Mouse (Mus musculus): ENCODE data around the gene Phpt1.
A peak's percentile ranks its signal among the peaks of the same experiment; 100 is the strongest.

The Phpt1 gene

DNA sequence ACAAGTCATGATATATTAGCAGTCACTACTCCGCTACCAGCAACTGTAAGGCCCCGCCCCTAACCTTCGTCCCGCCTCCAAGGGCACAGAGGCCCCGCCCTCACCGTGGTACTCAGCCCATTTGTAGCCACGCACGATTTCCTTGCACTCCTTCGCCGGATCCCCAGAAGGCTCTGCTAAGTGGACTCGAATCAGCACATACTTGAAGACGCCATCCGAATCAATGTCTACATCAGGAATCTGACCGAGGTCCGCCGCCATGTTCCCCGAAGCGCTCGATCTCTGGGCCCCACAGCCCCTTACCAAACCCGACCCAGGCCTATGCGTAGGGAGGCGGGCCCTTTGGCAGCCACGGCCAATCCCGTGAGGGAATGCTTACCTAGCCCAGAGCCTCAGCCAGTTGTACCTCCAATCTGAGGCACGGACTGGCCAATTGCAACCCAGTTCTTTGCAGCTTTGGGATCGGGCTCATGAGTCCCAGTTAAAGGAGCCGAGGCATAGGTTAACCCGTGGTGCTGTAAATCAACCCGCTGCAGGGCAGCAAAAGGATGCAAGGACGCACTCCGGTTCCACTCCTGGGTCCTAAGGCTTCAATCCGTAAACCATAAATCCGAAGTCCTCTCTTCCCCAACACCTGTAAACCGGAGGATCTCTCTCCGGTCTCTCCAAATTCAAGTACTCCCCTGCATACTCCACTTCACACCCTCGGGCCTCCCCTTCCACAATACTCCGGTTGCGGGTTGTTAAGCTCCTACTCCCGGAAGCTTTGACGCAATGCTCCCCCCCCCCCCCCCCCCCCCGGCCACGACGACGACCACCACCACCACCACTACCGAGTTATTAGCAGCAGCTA is at the start of gene Phpt1, which contains the start of gene Mamdc4:
Gene Phpt1 (minus strand): TSS at position 646 of the 853 bp plus-strand sequence.
Gene Mamdc4 (minus strand): TSS at position 267 of the 853 bp plus-strand sequence.
- peak; percentile 99 for DNase-seq (ENCODE audit: low spot score)

GRCm38 (mm10) chr2:25621229-25622200 is 46.5 kb upstream of the Phpt1 start, which contains the start of gene Tmem141:
Gene Tmem141, minus strand, starts transcription at chr2:25622005.
- DNase-seq (ENCODE audit: low spot score), result peak; percentile 88

- DNase-seq (ENCODE audit: low spot score), result no peak
Observed at GRCm38 (mm10) chr2:25620852-25621228, 45.8 kb upstream of the Phpt1 start.

GRCm38 (mm10) chr2:25620386-25620785 is 45.4 kb upstream of the Phpt1 start:
- no peak for DNase-seq (ENCODE audit: low spot score)

DNA sequence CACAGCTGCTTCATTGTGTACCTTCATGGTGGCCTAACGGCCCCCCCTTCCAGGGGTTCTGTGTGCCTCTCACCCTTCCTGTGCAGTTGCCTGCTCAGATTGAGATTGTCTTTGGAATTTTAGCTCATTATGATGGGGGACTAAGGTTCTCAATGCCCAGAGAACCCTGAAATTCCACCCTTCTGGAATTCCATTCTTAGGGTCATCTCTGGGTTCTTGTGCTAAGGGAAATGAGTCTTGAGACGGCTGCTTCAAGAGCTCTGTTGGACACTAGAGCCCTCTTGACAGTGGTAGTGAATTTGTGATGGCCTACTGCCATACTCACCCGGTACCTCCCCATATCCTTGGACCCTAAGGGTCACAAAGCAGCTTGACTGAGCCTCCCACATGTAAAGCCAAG is 42.6 kb upstream of the Phpt1 start, which contains the start of gene Ccdc183:
Gene Ccdc183 (minus strand): TSS at position 101 of the 400 bp plus-strand sequence.
- DNase-seq (ENCODE audit: low spot score), result no peak

GRCm38 (mm10) chr2:25616398-25616797 is 41.4 kb upstream of the Phpt1 start:
- no peak for DNase-seq (ENCODE audit: low spot score)

DNA sequence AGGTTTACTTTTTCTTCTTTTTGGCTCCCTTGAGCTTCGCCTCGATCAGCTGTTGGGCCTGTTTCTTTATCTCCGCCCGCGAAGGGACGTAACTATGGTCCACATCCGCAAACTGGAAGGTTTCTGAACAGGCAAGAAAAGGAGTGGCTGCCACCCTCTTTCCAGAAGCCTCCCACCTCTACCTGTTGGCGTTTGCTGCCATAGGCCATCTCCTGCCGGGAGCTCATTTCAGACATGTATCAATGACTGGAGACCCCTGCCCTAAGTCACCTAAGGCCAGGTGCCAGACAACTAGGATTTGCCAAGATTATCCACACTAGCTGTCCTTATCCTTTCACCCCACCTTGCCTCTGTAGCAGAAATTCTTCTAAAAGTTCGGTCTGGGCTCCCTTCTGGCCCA is 33.6 kb upstream of the Phpt1 start:
- DNase-seq (ENCODE audit: low spot score), result no peak

DNA sequence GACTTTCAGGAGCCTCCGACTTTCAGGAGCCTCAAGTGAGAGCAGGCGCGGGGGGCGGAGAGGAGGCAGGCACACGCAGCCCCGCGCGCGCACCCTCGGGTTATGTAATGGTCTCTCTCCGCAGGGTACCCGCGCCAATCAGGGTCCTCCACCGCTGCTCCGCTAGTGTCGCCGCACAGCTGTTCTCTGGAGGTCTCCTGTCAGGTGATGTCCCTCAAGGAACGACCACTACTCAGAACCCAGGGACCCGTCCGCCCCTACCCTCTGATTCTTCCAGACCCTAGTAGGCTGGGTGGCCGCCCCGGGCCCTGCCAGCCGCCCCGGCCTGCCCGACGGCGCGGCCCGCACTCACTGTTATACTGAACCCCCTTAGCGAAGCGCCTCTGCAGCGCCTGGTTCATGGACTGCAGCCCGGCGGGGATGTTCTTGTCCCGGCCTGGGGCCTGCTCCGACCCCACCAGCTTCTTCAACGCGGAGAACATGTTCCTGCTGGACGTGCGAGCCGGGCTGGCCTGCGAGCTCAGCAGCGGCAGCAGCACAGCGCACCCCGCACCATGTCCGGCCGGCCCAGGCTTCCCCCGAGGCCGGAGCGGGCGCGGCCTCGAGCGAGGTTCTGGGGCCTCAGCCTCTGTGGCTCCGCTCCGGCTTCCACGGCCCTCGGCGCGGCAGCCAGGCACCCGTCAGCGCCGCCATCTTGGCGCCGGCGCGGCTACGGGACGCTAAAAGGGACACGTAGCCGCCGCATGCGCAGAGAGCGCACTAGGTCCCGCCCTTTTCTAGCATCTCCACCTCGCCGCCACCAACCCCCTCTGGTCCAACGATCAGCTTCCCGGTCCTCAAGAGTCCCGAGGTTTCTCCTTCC is 33.0 kb upstream of the Phpt1 start, which contains the start of gene Rabl6:
Gene Rabl6 (minus strand): TSS at position 761 of the 862 bp plus-strand sequence.
- DNase-seq (ENCODE audit: low spot score), result peak; percentile 96

DNA sequence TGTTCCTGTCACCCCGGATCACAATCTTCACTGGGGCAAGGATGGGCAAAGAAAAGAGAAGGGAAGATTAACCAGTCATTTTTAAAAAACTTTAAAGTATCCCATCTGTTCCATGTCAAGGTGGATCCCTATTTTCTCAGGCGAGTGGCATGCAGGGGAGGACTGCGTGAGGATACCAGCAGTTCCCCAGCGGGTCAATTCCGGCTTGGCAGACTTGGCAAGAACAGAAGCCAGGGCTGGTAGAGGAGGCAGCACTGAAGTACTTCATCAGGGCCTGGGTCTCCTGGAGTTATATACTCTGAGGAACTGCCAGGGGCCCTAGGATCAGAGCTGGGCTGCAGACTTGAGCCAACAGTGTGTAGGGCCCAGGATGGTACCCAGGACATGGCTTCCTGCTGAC is 27.5 kb upstream of the Phpt1 start:
- no peak for DNase-seq (ENCODE audit: low spot score)

DNA sequence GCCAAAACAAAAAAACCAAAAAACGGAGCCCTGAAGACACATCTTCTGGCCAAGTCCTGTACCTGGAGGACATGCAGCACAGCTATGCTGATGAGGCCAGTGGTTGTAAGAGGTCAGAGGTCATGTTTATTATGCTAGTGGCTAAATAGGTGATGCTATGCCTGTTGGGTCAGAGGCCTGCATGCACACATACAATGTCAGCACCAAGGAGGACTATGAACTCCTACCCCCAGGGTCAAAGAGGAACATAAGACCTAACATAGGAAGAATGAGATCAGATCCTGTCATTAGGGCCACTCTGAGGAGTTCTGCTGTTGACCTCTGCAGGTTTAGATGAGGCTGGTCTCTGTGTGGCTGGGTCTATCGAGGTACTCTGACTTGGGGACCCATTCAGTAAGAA is 25.0 kb upstream of the Phpt1 start:
- no peak for DNase-seq (ENCODE audit: low spot score)

GRCm38 (mm10) chr2:25598749-25599148 is 23.7 kb upstream of the Phpt1 start:
- DNase-seq (ENCODE audit: low spot score), result no peak

GRCm38 (mm10) chr2:25596765-25597510 is 21.9 kb upstream of the Phpt1 start:
- no peak for DNase-seq (ENCODE audit: low spot score)

GRCm38 (mm10) chr2:25591863-25592262 is 16.8 kb upstream of the Phpt1 start:
- DNase-seq (ENCODE audit: low spot score), result peak; percentile 22

DNA sequence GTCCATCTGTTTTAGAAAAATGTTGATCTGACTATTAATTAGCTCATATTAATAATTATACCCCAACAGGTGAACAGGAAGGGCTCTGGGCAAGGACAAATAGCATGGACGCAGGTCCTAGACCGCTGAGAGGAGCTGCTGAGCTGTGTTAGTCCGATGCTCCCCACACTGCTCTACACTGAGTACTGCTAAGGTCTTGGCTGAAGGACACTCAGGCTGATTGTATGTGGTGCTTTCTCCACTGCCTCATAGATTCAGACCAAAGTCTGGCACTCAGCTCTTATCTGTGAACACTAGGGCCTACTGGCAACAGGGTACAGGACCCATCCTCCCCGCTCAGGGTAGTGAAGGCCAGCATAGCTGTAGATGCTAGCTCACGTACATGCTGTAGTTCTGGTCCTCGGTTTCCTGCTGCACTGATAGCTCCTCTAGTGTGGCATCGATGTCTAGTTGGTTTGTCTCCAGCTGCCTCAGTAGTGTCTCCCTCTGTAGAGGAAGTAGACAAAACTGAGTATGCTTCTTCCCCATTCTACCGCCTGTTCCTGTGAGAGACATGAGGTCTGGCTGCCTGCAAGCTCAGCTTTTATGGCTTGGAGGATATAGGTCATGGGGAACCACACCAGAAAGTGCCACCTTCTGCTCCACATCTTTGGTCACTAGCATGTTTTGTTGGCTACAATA is 13.3 kb upstream of the Phpt1 start:
- no peak for DNase-seq (ENCODE audit: low spot score)

GRCm38 (mm10) chr2:25587290-25587689 is 12.3 kb upstream of the Phpt1 start:
- DNase-seq (ENCODE audit: low spot score), result no peak

- DNase-seq (ENCODE audit: low spot score), result no peak
Observed at GRCm38 (mm10) chr2:25585601-25586000, 10.6 kb upstream of the Phpt1 start.

DNA sequence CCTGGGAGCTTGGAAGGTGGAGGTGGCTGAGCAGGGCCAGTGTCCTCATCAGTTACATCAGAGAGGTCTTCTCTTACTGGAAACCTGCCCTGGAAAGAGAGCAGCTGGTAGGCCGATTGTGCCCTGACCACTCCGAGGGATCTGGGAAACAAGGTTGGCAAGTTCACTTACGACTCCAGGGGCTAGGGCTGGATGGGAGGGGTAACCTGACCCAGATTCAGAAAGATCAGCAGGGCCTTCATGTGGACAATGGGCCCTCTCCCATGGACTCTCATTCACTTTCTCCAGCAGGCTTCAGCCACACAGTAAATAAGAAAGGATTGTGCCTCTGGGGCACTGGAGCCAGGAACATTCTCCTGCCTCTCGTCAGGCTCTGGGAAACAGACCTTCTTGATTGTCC is 9.8 kb upstream of the Phpt1 start:
- no peak for DNase-seq (ENCODE audit: low spot score)

- no peak for DNase-seq (ENCODE audit: low spot score)
Observed at GRCm38 (mm10) chr2:25584152-25584551, 9.1 kb upstream of the Phpt1 start.

- DNase-seq (ENCODE audit: low spot score), result no peak
Observed at GRCm38 (mm10) chr2:25583571-25583970, 8.5 kb upstream of the Phpt1 start.

DNA sequence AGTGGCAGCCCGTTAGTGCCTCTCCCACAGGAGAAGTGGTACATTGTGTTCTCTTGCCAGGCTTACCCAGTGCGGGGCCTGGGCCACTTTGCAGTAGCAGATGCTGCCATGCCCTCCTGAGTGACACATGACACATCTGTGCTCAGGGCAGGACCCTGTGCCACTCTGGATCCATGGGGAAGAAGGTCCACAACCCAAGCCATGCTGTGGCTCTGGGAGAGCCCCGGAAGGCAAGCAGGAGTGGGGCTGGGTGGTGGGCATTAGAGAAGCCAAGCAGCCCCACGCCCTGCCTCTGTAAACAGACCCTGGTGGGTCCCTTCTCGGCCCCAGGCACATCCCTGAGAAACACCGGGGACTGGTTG is 8.1 kb upstream of the Phpt1 start:
- no peak for DNase-seq (ENCODE audit: low spot score)
